Mouse (Mus musculus) bone marrow macrophage, adult 2 months (primary cell): ENCODE measurements around the gene Lgr4. TPM values are rescaled to one million over a fixed set of nuclear protein-coding genes. Genes with fewer than 3 reads are reported as not detected.
"Not testable (repeated sequence)": the region's sequence is repeated elsewhere in the genome, so short reads cannot be mapped to it uniquely, and the experiment has no call there.

Experiments
- H3K27ac ChIP-seq: 2 replicates; pipeline ENCODE4 v1.5.1; 2012; ENCODE audit warnings: low read depth, low read length; ENCODE audit not compliant: insufficient read depth
- H3K4me1 ChIP-seq: 2 replicates; pipeline ENCODE4 v1.6.1; 2012; ENCODE audit warnings: low read length; ENCODE audit not compliant: control insufficient read depth, insufficient read depth
- H3K4me3 ChIP-seq: 2 replicates; pipeline ENCODE4 v1.5.1; 2012; ENCODE audit warnings: mild to moderate bottlenecking, low read length, moderate library complexity; ENCODE audit not compliant: insufficient read depth
- CTCF ChIP-seq: IDR thresholded peaks from 2 replicates; pipeline ENCODE4 v1.5.1; 2012; ENCODE audit warnings: low read depth, mild to moderate bottlenecking, low read length, moderate library complexity
- POLR2A ChIP-seq: IDR thresholded peaks from 2 replicates; pipeline ENCODE4 v1.6.1; 2012; ENCODE audit warnings: mild to moderate bottlenecking, low read depth, low read length, borderline replicate concordance
- polyA plus RNA-seq: library from polyadenylated mRNA; stranded (reverse); fragments of >200 nt; gene quantifications from 2 replicates; pipeline ENCODE4 v1.2.4, GENCODE M21; 2012; ENCODE audit not compliant: missing spikeins, insufficient read depth, insufficient read length

Gene Lgr4
- 0.21 and 0.43 TPM in 2 replicates for polyA plus RNA-seq

DNA sequence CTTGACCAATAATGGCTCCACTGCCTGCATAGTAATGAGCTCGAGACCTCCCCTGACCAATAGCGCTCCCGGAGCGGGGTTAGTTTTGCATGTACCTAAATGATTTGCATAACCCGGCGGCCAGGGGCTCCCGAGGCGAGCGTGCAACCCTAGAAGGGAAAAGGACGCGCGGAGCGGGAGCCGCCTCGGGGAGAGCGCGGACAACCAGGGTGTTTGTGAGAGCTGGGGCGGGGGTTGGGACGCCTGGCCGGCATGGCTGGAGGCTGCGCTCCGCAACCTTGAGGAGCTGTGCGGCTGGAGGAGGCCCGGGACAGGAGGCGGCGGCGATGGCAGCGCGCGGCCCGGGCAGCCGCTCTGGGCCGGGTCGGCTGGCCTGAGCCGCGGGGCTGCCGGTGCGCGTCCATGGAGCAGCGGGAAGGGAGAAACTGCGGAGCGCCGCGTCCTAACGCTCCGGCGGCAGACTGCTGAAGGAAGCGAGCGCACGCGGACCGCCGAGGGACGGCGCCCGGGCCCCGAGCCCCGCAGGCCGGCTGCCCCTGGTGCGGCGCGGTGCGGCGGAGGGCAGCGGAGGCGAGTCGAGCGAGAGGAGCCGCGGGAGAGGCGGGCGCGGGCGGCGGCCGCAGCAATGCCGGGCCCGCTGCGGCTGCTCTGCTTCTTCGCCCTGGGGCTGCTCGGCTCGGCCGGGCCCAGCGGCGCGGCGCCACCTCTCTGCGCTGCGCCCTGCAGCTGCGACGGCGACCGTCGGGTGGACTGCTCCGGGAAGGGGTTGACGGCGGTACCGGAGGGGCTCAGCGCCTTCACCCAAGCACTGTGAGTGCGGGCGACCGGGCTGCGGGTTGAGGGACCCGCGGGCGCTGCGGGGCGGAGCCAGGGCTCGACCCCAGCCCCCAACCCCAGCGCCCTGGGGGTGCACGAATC lies at the start of gene Lgr4:
Gene Lgr4 (plus strand): TSS at position 152 of the 918 bp plus-strand sequence.
- Histone ChIP-seq H3K4me3 (peak within 1 kb of the TSS; percentile 67), H3K27ac (peak within 1 kb of the TSS; percentile 3; the same call in 1 of the 2 replicates)

DNA sequence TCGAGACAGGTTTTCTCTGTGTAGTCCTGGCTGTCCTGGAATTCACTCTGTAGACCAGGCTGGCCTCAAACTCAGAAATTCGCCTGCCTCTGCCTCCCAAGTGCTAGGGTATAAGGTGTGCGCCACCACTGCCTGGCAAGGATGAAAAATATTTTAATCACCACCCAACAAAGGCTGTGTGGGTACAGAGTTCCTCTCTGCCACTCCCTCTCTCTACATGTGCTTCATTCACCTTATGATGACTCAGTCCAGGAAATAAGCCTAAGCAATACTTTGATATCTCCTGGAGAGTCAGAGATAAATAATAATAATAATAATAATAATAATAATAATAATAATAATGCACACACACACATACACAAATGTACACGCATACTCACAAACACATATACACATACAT lies 38.0 kb upstream of the Lgr4 start:
- H3K4me3 ChIP-seq, H3K27ac ChIP-seq, H3K4me1 ChIP-seq: not testable (repeated sequence)

More for the DNA sequence above, at the start of gene Lgr4:
- H3K4me1 ChIP-seq, result peaks cover 2% of the 10 kb centered on the region; the same call in 1 of the 2 replicates
- TF ChIP-seq CTCF, result no peak
- TF ChIP-seq POLR2A, result no peak

DNA sequence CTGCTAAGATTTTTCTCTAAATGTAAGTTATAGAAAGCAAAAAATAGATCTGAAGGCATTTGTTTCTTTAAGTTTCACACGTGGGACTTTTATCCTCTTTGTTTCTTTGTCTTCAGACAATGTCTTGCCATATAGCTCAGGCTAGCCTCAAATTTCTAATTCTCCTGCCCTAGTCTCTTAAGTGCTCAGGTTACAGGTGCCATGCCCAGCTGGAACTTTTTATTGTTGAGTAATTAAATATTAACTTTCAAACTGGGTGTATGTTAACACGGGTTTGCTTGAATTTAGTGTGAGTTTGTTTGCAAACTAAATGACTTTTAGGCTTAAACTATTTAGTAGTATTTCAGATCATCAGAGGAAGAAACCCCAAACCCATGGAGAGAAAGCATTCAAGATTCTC lies 36.3 kb upstream of the Lgr4 start:
- Histone ChIP-seq H3K4me3 (no peak overlapping the region), H3K27ac (no peak overlapping the region), H3K4me1 (no peaks in the 10 kb centered on the region)
- TF ChIP-seq POLR2A (no peak), CTCF (no peak)

GRCm38 (mm10) chr2:109881625-109882024 lies 35.8 kb upstream of the Lgr4 start:
- H3K4me3 ChIP-seq, result no peak overlapping the region
- TF ChIP-seq POLR2A (no peak), CTCF (no peak)
- no peak overlapping the region for H3K27ac ChIP-seq
- H3K4me1 ChIP-seq, result no peaks in the 10 kb centered on the region

DNA sequence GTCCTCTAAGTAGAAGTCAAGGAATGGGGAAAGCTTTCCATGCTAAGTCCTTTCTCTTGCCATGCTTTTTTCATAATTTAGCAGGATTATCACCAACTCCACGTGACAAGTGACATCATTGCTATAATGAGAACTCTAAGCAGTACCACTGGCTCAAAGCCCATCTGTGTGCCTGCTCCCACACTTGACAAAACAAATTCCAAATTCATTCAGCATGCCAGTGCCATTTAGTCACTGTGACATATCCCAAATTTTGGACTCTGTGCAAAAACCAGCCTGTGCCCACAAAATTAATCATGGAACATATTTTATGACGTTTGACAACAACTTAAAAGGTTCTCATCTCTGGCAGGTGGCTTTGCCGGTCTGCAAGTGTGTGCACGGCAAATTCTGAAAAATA lies 33.3 kb upstream of the Lgr4 start:
- TF ChIP-seq POLR2A (no peak), CTCF (no peak)
- H3K4me1 ChIP-seq, result no peaks in the 10 kb centered on the region

GRCm38 (mm10) chr2:109884507-109884906 lies 32.9 kb upstream of the Lgr4 start:
- no peaks in the 10 kb centered on the region for H3K4me1 ChIP-seq
- TF ChIP-seq CTCF (no peak), POLR2A (no peak)
- no peak overlapping the region for H3K4me3 ChIP-seq
- H3K27ac ChIP-seq, result no peak overlapping the region

More for the DNA sequence above, 33.3 kb upstream of the Lgr4 start:
- no peak overlapping the region for H3K4me3 ChIP-seq
- H3K27ac ChIP-seq, result no peak overlapping the region

GRCm38 (mm10) chr2:109890068-109890467 lies 27.4 kb upstream of the Lgr4 start:
- Histone ChIP-seq H3K4me1 (peaks cover 19% of the 10 kb centered on the region), H3K27ac (no peak overlapping the region), H3K4me3 (peak overlapping the region; percentile 85)
- TF ChIP-seq CTCF (no peak), POLR2A (no peak)

- H3K4me1 ChIP-seq, result peaks cover 19% of the 10 kb centered on the region
- peak within 1 kb of the TSS; percentile 85 for H3K4me3 ChIP-seq
- TF ChIP-seq CTCF (no peak), POLR2A (no peak)
- peak within 1 kb of the TSS; percentile 16 for H3K27ac ChIP-seq
These were observed 26.9 kb upstream of the Lgr4 start, which contains the start of gene Lin7c for GRCm38 (mm10) chr2:109890597-109890996. Lin7c (plus strand) TSS chr2:109890853.

DNA sequence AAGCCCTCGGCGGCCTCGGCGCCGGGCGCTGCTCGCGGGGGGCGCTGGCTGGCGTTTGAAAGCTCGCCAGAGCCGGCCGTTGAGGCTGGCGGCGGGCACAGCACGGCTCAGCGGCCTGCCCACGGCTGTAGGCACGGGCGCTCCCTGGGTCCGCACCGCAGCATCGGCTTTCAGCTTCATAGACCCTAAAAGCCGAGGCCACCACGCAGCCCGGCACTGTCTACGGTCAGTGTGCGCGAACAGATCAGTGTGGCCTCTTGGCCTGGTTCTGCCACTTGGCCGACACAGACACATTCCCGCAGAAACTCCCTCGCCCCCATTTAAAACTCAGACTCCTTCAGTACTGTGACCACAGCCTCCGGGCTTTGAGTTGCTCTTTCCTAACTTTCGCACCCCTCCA lies 26.4 kb upstream of the Lgr4 start:
- no peak for TF ChIP-seq POLR2A
- no peak for TF ChIP-seq CTCF
- H3K27ac ChIP-seq, result peak overlapping the region; percentile 13
- H3K4me3 ChIP-seq, result peak overlapping the region; percentile 85
- peaks cover 19% of the 10 kb centered on the region for H3K4me1 ChIP-seq

DNA sequence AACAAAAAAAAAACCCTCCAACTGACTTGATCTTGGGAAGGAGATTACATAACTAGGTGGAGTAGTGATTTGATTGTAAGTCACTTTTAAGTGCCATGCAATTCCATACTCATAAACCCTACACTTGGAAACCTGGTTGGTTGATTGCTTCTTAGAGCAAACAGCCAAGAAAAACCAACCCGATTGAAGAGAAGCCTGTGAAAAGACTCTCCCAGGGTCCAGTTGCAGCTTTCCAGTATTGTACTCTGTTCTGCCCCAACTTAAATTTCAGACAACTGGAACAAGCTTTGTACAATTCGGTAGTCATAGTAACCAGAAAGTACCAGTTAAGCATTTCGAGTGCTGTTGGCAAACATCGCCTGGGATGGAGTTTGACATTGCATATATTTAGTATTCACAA lies 26.0 kb upstream of the Lgr4 start:
- Histone ChIP-seq H3K27ac (peak overlapping the region; percentile 13), H3K4me1 (peaks cover 19% of the 10 kb centered on the region), H3K4me3 (peak overlapping the region; percentile 85)
- TF ChIP-seq POLR2A, result no peak
- no peak for TF ChIP-seq CTCF
